Mouse (Mus musculus): ENCODE results near the gene Tmem176b. TPM values are rescaled to one million over a fixed set of nuclear protein-coding genes. Genes with fewer than 3 reads are reported as not detected.
"Not testable (repeated sequence)": the region's sequence is repeated elsewhere in the genome, so short reads cannot be mapped to it uniquely, and the experiment has no call there.

Tmem176b gene
- total RNA-seq, 4 experiments from 2014 or later = 48.3 to 96.9 (median 67.8) TPM

DNA sequence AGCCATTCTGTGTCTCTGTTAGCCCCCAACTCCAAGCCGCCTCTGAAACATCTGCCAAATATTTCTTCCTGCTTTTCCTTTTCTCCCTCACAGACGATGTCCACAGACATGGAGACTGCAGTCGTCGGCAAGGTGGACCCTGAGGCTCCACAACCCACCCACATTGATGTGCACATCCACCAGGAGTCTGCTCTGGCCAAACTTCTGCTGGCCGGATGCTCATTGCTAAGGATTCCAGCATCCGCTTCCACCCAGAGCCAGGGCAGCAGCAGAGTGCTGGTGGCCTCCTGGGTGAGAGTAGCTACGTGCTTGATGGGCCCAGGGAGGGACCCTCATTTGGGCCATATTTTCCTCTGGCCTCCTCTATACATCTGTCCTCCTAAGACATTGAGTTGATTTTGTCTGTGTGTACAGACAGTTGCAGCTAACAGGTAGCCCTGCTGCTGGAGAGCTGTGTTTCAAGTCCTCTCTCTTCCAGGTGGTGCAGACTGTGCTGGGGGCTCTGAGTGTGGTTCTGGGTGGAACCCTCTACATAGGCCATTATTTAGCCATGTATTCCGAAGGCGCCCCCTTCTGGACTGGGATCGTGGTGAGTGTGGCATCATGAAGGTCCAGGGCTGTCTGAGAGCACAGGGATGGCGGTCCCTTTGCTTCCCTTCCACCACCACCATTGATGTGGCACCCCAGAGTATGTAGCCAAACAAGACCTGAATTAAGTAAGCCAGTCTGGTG, 981 bp upstream of the Tmem176b start:
- no peak for DNase-seq (ENCODE audit: low spot score in 2 of 2)

DNA sequence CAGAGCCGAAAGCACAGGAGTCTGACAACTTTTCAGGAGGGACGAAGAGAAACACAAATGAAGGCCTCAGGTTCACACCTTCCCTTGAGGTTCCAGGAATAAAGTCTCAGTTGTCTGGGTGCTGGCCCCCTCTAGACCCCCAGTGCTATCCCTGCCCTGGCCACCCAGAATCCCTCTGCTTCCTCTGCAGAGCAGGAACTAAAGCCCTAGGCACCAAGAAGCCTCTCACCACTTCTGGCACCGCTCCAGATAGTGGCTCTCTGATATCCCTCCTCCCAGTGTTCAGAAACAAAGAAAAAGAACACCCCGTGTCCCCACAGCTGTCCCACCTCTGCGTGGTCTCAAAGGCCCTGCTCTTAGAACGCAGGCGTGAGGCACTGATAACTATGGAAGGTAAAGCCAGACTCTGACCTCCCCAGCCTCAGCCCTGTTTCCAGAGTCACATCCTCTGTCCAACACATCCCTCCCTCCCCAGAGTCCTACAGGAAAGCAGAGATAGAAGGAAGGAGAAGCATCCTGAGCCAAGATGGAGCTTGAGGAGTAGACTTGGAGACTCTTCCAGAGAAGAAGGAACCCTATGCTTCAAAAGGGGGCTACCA, 826 bp downstream of the Tmem176b start, which contains the start of gene Tmem176a:
TSS of gene Tmem176a (plus strand) at position 549 of the 599 bp plus-strand sequence.
- DNase-seq (ENCODE audit: low spot score in 2 of 2) = no peak

DNA sequence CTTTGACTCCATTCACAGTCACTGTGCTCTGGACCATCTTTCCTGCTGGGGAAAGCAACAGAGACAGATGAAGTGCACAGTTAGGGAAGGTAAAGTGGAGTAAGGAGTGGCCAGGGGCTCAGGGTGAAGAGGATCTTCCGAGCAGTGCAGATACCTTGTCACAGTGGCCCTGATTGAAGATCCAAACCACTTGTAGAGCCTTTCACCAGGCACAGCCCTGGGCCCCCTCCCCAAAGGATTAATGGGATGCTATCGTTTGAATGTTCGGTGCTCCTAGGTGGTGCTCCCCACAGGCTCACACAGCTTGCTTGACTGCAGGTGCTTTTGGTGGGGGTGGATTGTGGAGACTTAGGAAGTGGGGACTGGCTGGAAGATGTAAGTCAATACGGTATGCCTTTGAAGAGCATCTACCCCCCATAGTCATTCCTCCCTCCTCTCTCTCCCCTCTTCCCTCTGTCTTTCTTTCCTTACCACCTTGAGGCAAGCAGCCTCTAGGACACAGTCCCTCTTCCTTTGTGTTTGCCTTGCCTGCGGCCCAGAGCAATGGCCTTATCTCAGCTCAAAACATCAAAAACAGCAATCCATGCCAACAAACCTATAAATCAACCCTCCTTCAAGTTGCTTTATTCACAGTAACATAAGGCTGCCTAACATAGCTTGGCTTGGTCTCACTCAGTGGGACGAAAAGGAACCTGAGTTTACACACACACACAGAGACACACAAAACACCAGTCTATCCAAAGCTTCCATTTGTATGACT, 2.8 kb downstream of the Tmem176b start:
- DNase-seq (ENCODE audit: low spot score in 2 of 2) = no peak

DNA sequence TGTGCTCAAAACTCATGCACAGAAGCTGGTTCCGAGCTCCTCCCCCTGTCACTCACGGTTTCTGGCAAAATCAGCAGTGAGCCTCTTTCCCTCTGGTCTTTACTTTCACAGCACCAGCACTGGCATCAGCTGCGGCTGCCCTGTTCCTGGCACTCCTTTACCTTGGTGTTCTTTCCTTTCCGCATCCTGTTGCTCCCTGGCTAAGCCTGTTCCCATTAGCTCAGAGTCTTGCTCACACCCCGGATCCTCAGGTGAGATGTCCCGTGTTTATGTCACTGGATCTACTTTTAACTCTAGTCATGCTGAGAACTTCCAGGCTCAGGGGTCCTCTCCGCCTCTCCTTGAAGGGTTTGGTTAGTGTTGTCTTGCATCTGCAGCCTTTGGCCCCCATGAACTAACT, 3.8 kb downstream of the Tmem176b start:
- no peak for DNase-seq (ENCODE audit: low spot score in 2 of 2)

DNA sequence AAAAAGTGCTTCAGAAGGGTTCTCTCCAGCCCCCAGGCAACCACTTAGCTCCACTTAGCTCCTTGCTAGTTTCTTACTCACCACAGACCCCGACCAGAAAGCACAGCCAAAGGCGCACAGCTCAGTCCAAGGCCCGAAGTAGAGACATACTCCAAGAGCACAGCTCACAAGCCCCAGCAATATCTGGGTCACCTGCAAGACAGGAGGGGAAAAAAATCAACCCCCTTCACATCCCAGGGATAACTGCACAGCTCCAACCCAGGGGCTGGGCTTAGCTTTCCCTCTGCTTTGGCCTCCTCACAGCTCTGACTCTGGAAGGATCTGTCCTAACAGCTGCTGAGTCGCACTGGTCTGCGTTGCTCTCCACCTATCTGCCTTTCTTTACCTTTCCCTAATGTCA, 5.2 kb downstream of the Tmem176b start:
- no peak for DNase-seq (ENCODE audit: low spot score in 2 of 2)

DNA sequence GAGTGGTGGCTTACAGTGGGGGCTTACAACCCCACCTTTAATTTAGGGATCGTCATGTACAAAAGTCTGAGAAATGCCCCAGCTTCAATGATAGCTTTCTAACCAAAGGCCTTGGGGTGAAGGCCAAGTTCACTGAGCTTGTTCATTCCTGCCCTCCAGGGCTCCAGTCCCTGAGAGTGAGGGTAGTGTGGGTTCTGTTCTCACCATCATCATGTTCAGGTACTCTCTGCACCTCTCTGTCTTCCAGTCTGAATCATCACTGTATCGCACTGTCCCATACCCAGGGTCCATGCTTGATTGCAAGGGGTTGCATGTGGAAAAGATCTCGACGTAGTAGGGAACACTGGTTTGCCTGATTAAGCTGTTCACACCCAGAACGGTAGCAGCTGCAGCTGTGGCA, 6.1 kb downstream of the Tmem176b start:
- no peak for DNase-seq (ENCODE audit: low spot score in 2 of 2)

DNA sequence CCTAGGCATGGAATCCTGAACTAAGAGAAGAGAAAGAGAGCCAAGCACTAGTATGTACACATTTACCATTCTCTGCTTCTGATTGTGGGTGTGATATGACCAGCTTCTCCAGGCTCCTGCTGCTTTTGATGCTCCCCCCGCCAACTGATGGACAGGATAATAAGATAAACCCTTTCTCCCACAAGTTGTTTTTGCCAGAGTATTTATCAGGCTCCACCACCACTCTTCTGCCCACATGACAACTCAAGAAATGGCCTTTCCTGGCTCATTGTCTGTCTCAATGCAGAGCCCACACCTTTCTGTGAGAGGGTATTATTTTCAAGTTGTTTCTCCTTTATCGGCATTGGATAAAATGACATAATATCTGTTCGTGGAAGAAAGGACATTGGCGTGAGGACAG, 7.8 kb downstream of the Tmem176b start:
- DNase-seq (ENCODE audit: low spot score in 2 of 2) = no peak

DNA sequence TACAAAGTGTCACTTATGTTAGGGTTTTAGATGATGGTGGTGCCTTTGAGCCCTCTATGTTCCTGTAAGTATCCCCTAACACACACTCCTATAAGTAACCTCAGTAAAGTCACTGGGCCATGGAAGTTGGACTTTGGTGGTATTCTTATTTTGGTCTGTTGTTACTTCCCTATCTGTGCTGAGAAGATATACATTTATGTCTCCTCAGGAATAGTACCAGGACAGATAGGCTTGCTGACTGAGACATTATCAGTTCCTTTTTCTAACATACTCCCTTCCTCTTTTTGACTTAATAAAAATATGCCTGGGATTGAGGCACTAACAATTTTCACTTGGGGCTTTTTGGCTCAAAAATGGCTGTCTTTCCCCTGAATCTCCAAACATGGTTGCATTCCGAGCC, 8.9 kb downstream of the Tmem176b start:
- DNase-seq (ENCODE audit: low spot score in 2 of 2) = no peak

DNA sequence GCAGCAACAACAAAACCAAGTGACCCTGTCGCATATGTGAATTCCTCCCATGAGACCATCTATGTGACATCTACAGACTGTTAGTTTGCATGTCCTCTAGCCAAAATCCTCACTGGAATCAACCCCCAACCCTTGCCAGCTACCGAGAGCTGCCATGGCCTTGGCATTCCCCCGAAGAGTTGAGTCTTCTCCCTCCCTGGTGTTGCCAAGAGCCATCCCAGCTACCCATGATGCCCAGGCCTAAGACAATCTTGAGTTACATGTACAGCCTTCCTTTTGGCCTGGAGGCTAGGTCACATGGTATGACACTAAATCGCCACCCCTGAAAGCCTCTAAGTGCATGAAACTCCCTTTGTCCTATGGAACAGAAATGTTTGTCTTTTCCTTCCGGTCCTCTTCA, 10.2 kb downstream of the Tmem176b start:
- no peak for DNase-seq (ENCODE audit: low spot score in 2 of 2)

DNA sequence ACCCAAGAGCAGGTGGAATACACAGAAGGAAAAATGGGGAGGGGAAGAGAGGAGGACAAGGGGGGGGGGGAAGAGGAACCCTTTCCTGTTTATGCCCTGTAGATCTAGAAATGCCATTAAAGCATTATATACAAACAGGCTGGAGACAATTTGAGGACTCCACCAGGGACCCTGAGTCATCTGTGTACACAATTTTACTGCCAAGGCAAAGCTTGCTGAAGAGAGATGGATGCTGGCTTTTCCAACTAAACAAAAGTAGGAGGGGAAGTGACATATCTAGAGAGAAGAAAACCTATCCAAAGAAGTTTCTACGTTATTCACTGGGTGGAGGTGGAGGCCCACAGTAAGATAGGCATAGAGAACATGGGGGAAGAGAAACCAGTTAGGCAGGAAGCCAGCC, 11.1 kb downstream of the Tmem176b start:
- no peak for DNase-seq (ENCODE audit: low spot score in 2 of 2)

DNA sequence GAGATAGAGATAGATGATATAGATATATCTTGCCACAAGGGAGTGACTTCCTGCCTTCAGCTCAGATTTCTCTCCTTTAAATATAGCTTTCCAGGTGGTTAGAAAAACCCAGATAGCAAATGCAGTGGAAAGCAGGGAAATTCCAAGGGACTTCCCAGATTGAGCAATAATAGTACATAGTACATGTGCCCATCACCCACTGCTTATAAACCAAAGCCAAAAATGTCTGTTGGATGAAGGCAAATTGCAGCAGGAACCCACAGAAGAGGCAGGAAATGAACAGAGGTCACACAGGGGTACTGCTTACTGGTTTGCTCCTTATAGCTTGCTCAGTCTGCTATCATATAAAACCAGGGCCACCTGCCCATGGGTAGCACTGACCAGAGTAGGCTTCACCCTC, 11.6 kb downstream of the Tmem176b start:
- no peak for DNase-seq (ENCODE audit: low spot score in 2 of 2)

DNA sequence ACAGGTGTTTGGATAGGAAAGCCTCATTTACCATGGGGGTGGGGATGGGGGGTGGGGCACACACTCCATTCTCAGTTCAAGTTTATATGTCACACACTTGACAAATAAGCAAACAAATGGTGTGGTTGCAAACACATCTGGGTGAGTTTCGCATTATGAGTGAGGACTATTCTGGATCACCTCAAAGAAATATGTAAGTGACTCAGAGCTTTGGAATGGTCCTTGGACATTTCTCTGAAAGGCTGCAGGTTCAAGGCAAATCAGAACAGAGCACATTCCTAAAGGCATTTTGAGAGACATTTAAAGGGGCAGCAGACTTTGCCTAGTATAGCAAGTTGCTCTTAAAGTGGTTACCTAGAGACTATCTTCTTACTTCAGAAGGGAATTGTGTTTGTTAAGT, 12.3 kb downstream of the Tmem176b start:
- DNase-seq (ENCODE audit: low spot score in 2 of 2) = no peak

DNA sequence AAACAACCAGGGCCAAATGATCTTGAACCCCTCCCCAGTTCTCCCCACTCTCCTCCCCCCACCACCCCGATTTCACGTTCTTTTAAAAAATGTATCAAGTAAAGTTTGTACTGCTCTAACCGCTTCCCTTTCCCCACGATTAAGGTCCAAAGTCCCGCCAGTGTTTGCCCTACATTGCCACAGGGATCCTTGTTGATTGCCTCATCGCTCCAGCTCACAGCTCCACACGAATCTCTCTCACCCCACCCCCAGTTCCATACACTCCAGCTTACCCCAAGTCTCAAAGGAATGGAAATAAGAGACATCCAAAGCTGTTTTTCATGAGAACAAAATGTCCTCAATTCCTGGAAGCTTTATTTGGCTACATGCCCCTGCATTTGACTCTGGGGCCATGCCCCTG, 16.3 kb downstream of the Tmem176b start:
- no peak for DNase-seq (ENCODE audit: low spot score in 2 of 2)

DNA sequence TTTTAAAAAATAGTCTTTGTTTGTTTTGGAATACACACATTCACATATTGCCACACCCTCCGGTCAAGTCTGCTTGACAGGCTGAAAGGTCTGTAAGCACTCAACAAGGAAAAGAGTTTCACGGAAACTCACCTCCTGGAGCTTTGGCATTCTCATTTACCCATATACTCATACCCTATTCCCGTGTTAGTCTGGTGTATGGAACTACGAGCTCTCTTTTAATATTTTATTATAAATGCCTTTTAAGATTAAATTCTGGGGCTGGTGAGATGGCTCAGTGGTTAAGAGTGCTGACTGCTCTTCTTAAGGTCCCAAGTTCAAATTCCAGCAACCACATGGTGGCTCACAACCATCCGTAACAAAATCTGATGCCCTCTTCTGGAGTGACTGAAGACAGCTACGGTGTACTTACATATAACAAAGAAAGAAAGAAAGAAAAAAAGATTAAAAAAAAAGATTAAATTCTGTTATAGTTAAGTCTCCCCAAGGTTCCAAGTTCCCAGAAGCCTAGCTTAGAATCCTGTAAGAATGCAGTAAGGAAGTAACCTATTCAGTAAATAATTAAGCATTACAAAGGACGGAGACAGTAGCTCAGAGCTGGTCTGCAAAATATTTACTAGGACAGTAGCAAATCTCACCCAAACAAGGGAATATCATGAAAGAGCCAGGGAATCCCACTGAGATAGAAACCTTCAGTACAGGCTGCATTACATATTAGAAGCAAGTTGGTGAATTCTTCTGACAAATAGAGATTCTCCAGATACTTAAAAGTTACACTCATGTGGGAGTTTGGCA, 19.1 kb downstream of the Tmem176b start:
- DNase-seq (ENCODE audit: low spot score in 2 of 2) = not testable (repeated sequence)

DNA sequence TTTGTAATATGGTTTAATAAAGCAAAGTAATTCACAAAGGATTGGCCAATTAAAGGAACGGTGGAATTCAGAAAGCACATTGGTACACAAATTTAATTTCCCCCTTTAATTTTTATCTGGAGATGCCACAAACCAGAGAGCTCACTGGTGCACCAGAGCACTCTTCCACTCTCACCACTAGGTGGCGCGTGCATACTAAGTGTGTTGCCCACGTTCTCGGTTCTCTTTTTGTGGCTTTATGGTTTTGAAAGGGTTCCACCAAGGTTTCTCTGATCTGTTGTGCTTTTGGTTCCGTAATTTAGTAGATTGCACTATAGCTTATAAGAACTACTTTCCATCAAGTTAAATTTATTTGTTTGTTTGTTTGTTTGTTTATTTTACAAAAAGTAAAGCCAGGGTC, 23.5 kb downstream of the Tmem176b start:
- peak in 1 of 2 experiments; percentile 35 for DNase-seq (ENCODE audit: low spot score in 2 of 2)

DNA sequence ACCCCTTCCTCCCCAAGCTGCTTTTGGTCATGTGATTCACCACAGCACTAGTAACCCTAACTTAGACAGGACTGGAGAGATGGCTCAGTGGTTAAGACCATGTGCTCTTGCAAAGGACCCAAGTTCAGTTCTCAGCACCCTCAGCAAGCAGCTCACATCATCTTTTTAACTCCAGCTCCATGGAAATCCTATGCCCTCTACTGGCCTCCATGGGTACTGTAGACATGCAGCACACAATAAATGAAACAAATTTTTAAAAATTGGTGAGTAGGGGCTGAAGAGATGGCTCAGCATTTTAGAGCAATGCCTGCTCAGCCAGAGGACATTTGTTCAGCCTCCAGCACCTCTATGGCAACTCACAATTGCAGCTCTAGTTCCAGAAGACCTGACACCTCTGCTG, 26.3 kb downstream of the Tmem176b start:
- DNase-seq (ENCODE audit: low spot score in 2 of 2) = no peak

DNA sequence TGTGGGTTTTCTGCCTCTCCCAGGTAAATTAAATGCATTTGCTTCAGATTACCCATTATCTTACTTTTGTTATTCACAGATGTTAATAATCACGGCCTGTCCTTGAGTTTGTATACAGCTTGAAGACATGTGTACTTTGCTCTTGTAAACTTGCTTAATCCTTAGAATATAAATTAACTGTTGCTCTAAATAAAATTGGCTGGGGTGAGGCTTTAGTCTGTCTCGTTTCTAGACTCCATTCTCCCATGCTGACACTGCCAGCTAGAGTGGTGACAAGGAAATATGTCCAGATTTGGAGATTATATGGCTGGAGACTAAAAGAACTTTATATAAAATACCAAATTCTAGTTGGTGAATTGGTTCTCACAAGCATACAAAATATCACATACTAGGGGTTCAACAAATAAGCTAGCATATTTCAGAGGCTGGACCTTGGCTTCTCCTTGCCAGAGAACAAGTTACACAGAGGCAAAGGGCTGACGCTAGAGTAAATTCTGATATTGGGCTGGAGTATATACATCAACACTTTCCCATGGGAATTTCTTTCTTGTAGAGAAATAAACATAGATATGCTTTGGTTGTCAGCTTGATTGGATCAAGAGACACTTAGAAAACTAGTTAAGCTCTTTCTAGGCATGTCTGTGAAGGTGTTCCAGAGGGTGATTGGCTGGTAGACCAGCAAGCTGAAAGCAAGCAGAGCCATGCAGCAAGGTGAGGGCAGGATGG, 31.6 kb downstream of the Tmem176b start:
- no peak for DNase-seq (ENCODE audit: low spot score in 2 of 2)

DNA sequence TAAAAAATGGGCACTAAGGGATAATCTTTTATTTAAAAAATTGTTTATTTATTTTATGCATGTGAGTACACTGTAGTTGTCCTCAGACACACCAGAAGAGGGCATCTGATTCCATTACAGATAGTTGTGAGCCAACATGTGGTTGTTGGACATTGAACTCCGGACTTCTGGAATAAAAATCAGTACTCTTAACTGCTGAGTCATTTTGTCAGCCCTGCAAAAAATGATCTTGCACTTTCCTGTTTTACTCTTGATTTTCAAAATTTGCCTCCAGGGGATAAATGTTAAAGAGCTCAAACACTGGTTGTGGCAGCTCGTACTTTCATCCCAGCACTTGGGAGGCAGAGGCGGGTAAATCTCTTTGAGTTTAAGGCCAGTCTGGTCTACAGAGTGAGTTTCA, 34.5 kb downstream of the Tmem176b start:
- DNase-seq (ENCODE audit: low spot score in 2 of 2) = no peak

DNA sequence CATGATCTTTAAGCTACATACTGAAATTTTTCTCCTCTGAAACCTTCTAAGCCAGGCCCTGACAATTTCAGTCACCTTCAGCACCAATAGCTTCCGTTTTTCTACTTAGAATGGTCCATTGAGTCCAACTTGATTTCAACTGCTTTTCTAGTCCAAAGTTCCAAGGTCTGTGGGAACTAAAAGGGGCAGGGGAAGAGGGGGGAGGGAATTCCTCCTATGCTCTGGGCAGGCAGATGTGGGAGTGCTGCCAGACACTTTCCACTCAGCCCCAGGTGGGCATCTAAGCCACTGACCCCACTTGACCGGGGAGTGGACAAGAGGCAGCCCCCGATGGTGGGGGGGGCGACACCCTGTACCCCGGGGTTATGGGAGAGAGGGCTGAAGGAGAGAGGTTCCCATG, 37.0 kb downstream of the Tmem176b start:
- no peak for DNase-seq (ENCODE audit: low spot score in 2 of 2)

DNA sequence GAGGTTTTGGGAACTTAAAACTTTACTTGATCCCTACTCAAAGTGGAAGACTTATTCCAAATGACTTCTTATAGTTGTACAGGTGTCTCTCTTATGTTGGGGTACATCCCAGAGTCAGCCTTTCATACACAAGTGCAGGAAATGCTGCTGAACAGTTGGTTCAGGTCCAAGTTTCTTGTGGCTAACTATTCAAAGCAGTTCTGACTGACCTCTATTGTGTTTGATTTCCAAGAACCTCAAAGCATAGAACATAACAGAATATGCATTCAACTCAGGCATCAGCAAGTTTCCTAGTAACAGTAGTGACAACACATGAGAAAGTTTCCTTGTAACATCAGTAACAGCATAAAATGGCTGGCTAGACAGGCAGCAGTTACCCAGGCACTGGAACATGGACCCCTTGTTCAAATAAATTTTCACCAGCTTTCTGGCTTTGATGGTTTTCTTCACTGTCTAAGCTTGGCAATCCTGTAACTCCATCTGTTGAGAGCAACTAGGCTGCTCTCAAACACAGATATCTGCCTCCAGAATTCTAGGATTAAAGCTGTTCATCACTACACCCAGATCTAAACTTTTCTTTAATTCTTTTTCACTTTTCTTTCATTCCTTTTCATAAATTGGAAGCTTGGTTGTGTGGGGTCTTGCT, 37.8 kb downstream of the Tmem176b start:
- no peak for DNase-seq (ENCODE audit: low spot score in 2 of 2)

DNA sequence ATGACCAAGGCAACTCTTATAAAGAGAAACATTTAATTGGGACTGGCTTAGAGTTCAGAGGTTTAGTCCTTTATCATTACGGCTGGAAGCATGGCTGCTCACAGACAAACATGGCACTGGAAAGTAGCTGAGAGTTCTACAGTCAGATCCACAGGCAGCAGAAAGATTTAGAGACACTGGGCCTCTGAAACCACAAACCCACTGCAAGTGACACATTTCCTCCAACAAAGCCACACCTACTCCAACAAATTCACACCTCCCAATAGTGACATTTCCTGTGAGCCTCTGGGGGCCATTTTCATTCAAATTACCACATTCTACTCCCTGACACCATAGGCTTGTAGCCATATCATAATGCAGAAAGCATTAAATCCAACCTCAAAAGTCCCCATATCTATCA, 39.4 kb downstream of the Tmem176b start:
- no peak for DNase-seq (ENCODE audit: low spot score in 2 of 2)
